Mouse (Mus musculus) MEL (cell line): ENCODE measurements around the gene Otop1. TPM values are rescaled to one million over a fixed set of nuclear protein-coding genes. Genes with fewer than 3 reads are reported as not detected.

Experiments
- DNase-seq: peaks from one replicate; pipeline ENCODE4 v3.0.0; 2011; ENCODE audit warnings: low read depth, low spot score
- H3K27ac ChIP-seq: 2 replicates; pipeline ENCODE4 v1.5.1; 2012; ENCODE audit warnings: low read depth, mild to moderate bottlenecking, control low read depth, low read length, moderate library complexity; ENCODE audit not compliant: control insufficient read depth
- H3K27me3 ChIP-seq, 2 experiments: fragments of 150-350 bp in 1 of 2; sonication (generic) in 1 of 2; 2 replicates each; pipeline ENCODE4 v1.6.1; 2012; ENCODE audit warnings: low read length in 2 of 2, mild to moderate bottlenecking in 2 of 2, improper control_type of control experiment in 1 of 2, moderate library complexity in 1 of 2; ENCODE audit not compliant: insufficient read depth in 2 of 2, control insufficient read depth in 1 of 2
- H3K36me3 ChIP-seq, 2 experiments: 2 replicates each; pipeline ENCODE4 v1.6.1; 2012 to 2014; ENCODE audit warnings: low read length in 2 of 2, improper control_type of control experiment in 1 of 2, inconsistent platforms in 1 of 2, mild to moderate bottlenecking in 1 of 2; ENCODE audit not compliant: insufficient read depth in 2 of 2, control insufficient read depth in 1 of 2
- H3K4me1 ChIP-seq, 2 experiments: fragments of 150-350 bp in 1 of 2; sonication (generic) in 1 of 2; 2 replicates each; pipeline ENCODE4 v1.6.1; 2012; ENCODE audit warnings: low read length in 2 of 2, improper control_type of control experiment in 1 of 2, mild to moderate bottlenecking in 1 of 2; ENCODE audit not compliant: insufficient read depth in 2 of 2, control insufficient read depth in 1 of 2
- H3K4me3 ChIP-seq, 2 experiments: fragments of 150-350 bp in 1 of 2; sonication (generic) in 1 of 2; 2 replicates each; pipeline ENCODE4 v1.5.1; 2012; ENCODE audit warnings: low read depth in 2 of 2, low read length in 2 of 2, mild to moderate bottlenecking in 2 of 2, moderate library complexity in 2 of 2, control low read depth in 1 of 2, improper control_type of control experiment in 1 of 2; ENCODE audit not compliant: control insufficient read depth in 1 of 2, insufficient read depth in 1 of 2
- H3K79me2 ChIP-seq: 2 replicates; pipeline ENCODE4 v1.6.1; 2012; ENCODE audit warnings: mild to moderate bottlenecking, low read length, moderate library complexity; ENCODE audit not compliant: control insufficient read depth, poor library complexity, insufficient read depth
- H3K9ac ChIP-seq: 2 replicates; pipeline ENCODE4 v1.6.1; 2012; ENCODE audit warnings: low read depth, mild to moderate bottlenecking, control low read depth, low read length, moderate library complexity; ENCODE audit not compliant: control insufficient read depth, poor library complexity, severe bottlenecking
- H3K9me3 ChIP-seq: fragments of 150-350 bp; sonication (generic); replicated peaks from 2 replicates; pipeline ENCODE4 v1.6.1; 2012; ENCODE audit warnings: mild to moderate bottlenecking, low read length, improper control_type of control experiment, moderate library complexity; ENCODE audit not compliant: insufficient read depth
- BHLHE40 ChIP-seq: IDR thresholded peaks from 2 replicates; pipeline ENCODE4 v1.6.1; 2012; ENCODE audit warnings: low read depth, mild to moderate bottlenecking, inconsistent platforms, low read length, improper control_type of control experiment, borderline replicate concordance
- CHD1 ChIP-seq: IDR thresholded peaks from 2 replicates; pipeline ENCODE4 v1.6.1; 2012; ENCODE audit warnings: low read depth, mild to moderate bottlenecking, inconsistent platforms, low read length, improper control_type of control experiment
- CHD2 ChIP-seq: IDR thresholded peaks from 2 replicates; pipeline ENCODE4 v1.6.1; 2011; ENCODE audit warnings: low read length, improper control_type of control experiment
- CTCF ChIP-seq, 3 experiments: IDR thresholded peaks in 2 of 3; conservative IDR thresholded peaks in 1 of 3; 2 replicates each; pipeline ENCODE4 v1.5.1; 2011 to 2012; ENCODE audit warnings: low read length in 3 of 3, low read depth in 2 of 3, mild to moderate bottlenecking in 2 of 3, improper control_type of control experiment in 1 of 3, inconsistent platforms in 1 of 3, mixed read lengths in 1 of 3, moderate library complexity in 1 of 3; ENCODE audit not compliant: control insufficient read depth in 1 of 3, insufficient read depth in 1 of 3, poor library complexity in 1 of 3, severe bottlenecking in 1 of 3
- E2F4 ChIP-seq: IDR thresholded peaks from 2 replicates; pipeline ENCODE4 v1.6.1; 2011; ENCODE audit warnings: low read depth, low read length, improper control_type of control experiment, borderline replicate concordance
- ELF1 ChIP-seq: IDR thresholded peaks from 2 replicates; pipeline ENCODE4 v1.6.1; 2014; ENCODE audit warnings: low read depth, mild to moderate bottlenecking, inconsistent platforms, low read length, improper control_type of control experiment, moderate library complexity
- ETS1 ChIP-seq: IDR thresholded peaks from 2 replicates; pipeline ENCODE4 v1.6.1; 2012; ENCODE audit warnings: low read depth, mild to moderate bottlenecking, inconsistent platforms, low read length, improper control_type of control experiment, moderate library complexity
- GABPA ChIP-seq: IDR thresholded peaks from 2 replicates; pipeline ENCODE4 v1.6.1; 2012; ENCODE audit warnings: low read depth, mild to moderate bottlenecking, inconsistent platforms, low read length, improper control_type of control experiment, moderate library complexity
- GATA1 ChIP-seq: IDR thresholded peaks from 2 replicates; pipeline ENCODE4 v1.6.1; 2011; ENCODE audit warnings: low read depth, low read length, improper control_type of control experiment
- HCFC1 ChIP-seq: IDR thresholded peaks from 2 replicates; pipeline ENCODE4 v1.6.1; 2012; ENCODE audit warnings: low read depth, mild to moderate bottlenecking, inconsistent platforms, low read length, improper control_type of control experiment, moderate library complexity
- JUND ChIP-seq: IDR thresholded peaks from 2 replicates; pipeline ENCODE4 v1.6.1; 2011; ENCODE audit warnings: low read depth, mild to moderate bottlenecking, improper control_type of control experiment, low read length
- MAFK ChIP-seq: IDR thresholded peaks from 2 replicates; pipeline ENCODE4 v1.6.1; 2011; ENCODE audit warnings: low read depth, mild to moderate bottlenecking, low read length, improper control_type of control experiment, borderline replicate concordance
- MAX ChIP-seq: IDR thresholded peaks from 2 replicates; pipeline ENCODE4 v1.6.1; 2011; ENCODE audit warnings: low read length, improper control_type of control experiment
- MYB ChIP-seq: IDR thresholded peaks from 2 replicates; pipeline ENCODE4 v1.6.1; 2011; ENCODE audit warnings: mild to moderate bottlenecking, low read depth, low read length, improper control_type of control experiment
- MYC ChIP-seq: IDR thresholded peaks from 2 replicates; pipeline ENCODE4 v1.6.1; 2011; ENCODE audit warnings: low read depth, mild to moderate bottlenecking, low read length, improper control_type of control experiment, moderate library complexity
- POLR2A ChIP-seq, 2 experiments: IDR thresholded peaks; 2 replicates each; pipeline ENCODE4 v1.6.1; 2011 to 2012; ENCODE audit warnings: low read length in 2 of 2, mild to moderate bottlenecking in 2 of 2, control low read depth in 1 of 2, improper control_type of control experiment in 1 of 2, low read depth in 1 of 2, moderate library complexity in 1 of 2; ENCODE audit not compliant: control insufficient read depth in 1 of 2, insufficient read depth in 1 of 2, poor library complexity in 1 of 2
- POLR2AphosphoS5 ChIP-seq: IDR thresholded peaks from 2 replicates; pipeline ENCODE4 v1.6.1; 2012; ENCODE audit warnings: low read depth, borderline replicate concordance, mild to moderate bottlenecking, inconsistent platforms, low read length, moderate library complexity, mixed read lengths
- RAD21 ChIP-seq: IDR thresholded peaks from 2 replicates; pipeline ENCODE4 v1.6.1; 2011; ENCODE audit warnings: mild to moderate bottlenecking, low read depth, low read length, improper control_type of control experiment
- SIN3A ChIP-seq: IDR thresholded peaks from 2 replicates; pipeline ENCODE4 v1.6.1; 2012; ENCODE audit warnings: low read length, improper control_type of control experiment, inconsistent platforms
- SMC3 ChIP-seq: IDR thresholded peaks from 2 replicates; pipeline ENCODE4 v1.6.1; 2011; ENCODE audit warnings: low read depth, low read length, improper control_type of control experiment
- USF1 ChIP-seq: IDR thresholded peaks from 2 replicates; pipeline ENCODE4 v1.6.1; 2014; ENCODE audit warnings: low read depth, mild to moderate bottlenecking, inconsistent platforms, low read length, improper control_type of control experiment, moderate library complexity
- USF2 ChIP-seq, 2 experiments: IDR thresholded peaks; 2 replicates each; pipeline ENCODE4 v1.6.1; 2011 to 2012; ENCODE audit warnings: improper control_type of control experiment in 2 of 2, low read length in 2 of 2, borderline replicate concordance in 1 of 2, inconsistent platforms in 1 of 2, low read depth in 1 of 2, mild to moderate bottlenecking in 1 of 2; ENCODE audit not compliant: insufficient read depth in 1 of 2
- ZC3H11A ChIP-seq: IDR thresholded peaks from 2 replicates; pipeline ENCODE4 v1.6.1; 2012; ENCODE audit warnings: low read depth, mild to moderate bottlenecking, inconsistent platforms, low read length, improper control_type of control experiment
- ZMIZ1 ChIP-seq: IDR thresholded peaks from 2 replicates; pipeline ENCODE4 v1.6.1; 2012; ENCODE audit warnings: low read depth, mild to moderate bottlenecking, inconsistent platforms, low read length, improper control_type of control experiment, moderate library complexity
- polyA plus RNA-seq, 2 experiments: library from polyadenylated mRNA; stranded (reverse) in 1 of 2; unstranded in 1 of 2; fragments of >175 nt in 1 of 2; fragments of >200 nt in 1 of 2; gene quantifications; 2 replicates each; pipeline versions ENCODE4 v1.2.1 to v1.2.4; 2012; ENCODE audit warnings: low replicate concordance in 2 of 2, low read depth in 1 of 2; ENCODE audit not compliant: insufficient read length in 2 of 2, insufficient read depth in 1 of 2, missing spikeins in 1 of 2
- total RNA-seq: library from RNA; depleted of rRNA; stranded (reverse); fragments of 300-350 nt; gene quantifications from 2 replicates; pipeline ENCODE4 v1.2.3, GENCODE M21; 2012

The Otop1 gene
- total and polyA plus RNA-seq, 3 experiments = 0.08 TPM; not detected in 2

DNA sequence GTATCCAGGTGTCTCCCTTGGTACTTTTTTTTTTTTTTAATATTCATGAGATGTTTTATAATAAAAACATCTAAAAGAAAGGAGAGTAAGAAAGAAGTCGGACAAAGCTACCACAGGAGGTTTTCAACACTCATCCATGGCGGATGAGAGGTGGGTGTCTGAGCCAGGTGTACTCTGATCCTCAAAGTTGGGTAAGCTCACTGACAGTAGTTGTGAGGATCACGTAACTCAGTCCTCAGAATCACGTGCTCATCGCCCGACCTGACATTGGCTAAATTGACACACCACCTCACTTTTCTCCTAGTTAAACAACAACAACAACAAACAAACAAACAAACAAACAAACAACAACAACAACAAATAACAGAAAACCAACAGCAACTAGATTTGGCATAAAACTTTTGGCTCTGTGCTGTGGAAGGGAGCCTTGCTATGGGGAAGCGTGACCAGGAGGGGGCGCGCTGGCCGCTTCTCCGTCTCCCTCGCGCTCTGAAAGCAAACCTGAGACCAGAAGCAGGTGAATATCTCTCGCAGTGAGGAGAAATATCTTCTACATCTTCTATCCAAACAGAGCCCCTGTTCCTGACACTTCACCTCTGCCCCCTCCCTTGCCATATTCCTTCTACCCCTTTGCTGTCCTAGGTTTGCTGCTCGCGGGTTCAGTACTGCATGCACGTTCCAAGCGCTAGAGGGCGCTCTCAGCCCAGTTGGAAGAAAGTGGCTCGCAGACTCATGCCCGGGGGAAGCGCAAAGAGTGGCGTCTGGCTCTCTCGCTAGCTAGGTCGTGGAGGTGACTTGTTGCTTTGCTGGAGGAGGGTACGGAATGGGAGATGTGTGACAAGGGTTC is 31.7 kb downstream of the Otop1 start (continued):
- no peak for TF ChIP-seq CHD2
- TF ChIP-seq GABPA = no peak
- TF ChIP-seq GATA1 = no peak

GRCm38 (mm10) chr5:38308873-38309272 is 33.1 kb downstream of the Otop1 start:
- no peak overlapping the region; a peak in 1 of 4 replicates for H3K4me3 ChIP-seq
- no peak overlapping the region for H3K9ac ChIP-seq
- no peaks in the 10 kb centered on the region; a peak in 1 of 4 replicates for H3K4me1 ChIP-seq
- no peaks in the 10 kb centered on the region for H3K79me2 ChIP-seq
- peaks cover 0 to 3% of the 10 kb centered on the region in 2 experiments; a peak in 1 of 4 replicates for H3K27me3 ChIP-seq
- TF ChIP-seq ZC3H11A (peak; percentile 59), MYC (peak; percentile 40; the same call in 1 of the 2 replicates), SIN3A (no peak), MAX (peak; percentile 54), SMC3 (peak; percentile 93), RAD21 (peak; percentile 64), ETS1 (no peak), CHD1 (no peak), MAFK (no peak), USF1 (peak; percentile 95), E2F4 (no peak), CTCF (IDR thresholded peaks at IDR 0.05 in 2 of 3, conservative IDR thresholded peaks at IDR 0.05 in 1 of 3; ENCODE audit: control insufficient read depth in 1 of 3, insufficient read depth in 1 of 3, low read depth in 2 of 3, low read length in 3 of 3, poor library complexity in 1 of 3, severe bottlenecking in 1 of 3) (peak; percentile 68 to 94 (median 82)), USF2 (IDR thresholded peaks at IDR 0.05; ENCODE audit: borderline replicate concordance in 1 of 2, insufficient read depth in 1 of 2, low read depth in 1 of 2, low read length in 2 of 2) (peak in 1 of 2 experiments; percentile 68; a peak in 2 of 4 replicates)
- TF ChIP-seq, all 39 proteins: peak for 8
- no peaks in the 10 kb centered on the region for H3K36me3 ChIP-seq
- no peaks in the 10 kb centered on the region for H3K9me3 ChIP-seq
- peak; percentile 79 for DNase-seq
- no peak overlapping the region for H3K27ac ChIP-seq

DNA sequence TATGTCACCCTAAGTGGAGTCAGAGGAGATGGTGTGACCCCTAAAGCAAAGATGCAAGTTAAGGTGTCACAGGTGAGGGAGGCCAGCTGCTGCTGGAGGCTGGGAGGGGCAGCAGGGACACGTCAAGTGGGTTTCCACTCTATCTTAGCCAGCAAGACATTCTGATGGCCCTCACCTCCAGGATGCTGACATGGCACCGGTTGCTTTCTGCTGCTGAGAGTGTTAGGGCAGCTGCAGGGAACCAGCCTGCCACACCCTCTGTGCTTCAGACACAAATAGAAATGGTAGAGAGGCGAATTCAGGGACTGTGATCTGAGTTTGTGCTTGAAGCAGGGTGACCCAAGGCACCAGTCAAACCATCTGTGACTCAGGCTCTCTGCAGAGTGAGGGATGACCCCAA is 34.0 kb downstream of the Otop1 start:
- TF ChIP-seq ZMIZ1 (no peak), SMC3 (no peak), ZC3H11A (no peak), MAFK (no peak), CHD1 (no peak), USF1 (no peak), ETS1 (no peak), MYB (no peak), CTCF (IDR thresholded peaks at IDR 0.05 in 2 of 3, conservative IDR thresholded peaks at IDR 0.05 in 1 of 3; ENCODE audit: control insufficient read depth in 1 of 3, insufficient read depth in 1 of 3, low read depth in 2 of 3, low read length in 3 of 3, poor library complexity in 1 of 3, severe bottlenecking in 1 of 3) (no peak), POLR2A (IDR thresholded peaks at IDR 0.05; ENCODE audit: control insufficient read depth in 1 of 2, insufficient read depth in 1 of 2, low read depth in 1 of 2, low read length in 2 of 2, poor library complexity in 1 of 2) (no peak), HCFC1 (no peak), ELF1 (no peak), BHLHE40 (no peak), POLR2AphosphoS5 (no peak), JUND (no peak)
- Histone ChIP-seq H3K9ac (no peak overlapping the region), H3K4me1 (no peaks in the 10 kb centered on the region; a peak in 1 of 4 replicates), H3K36me3 (no peaks in the 10 kb centered on the region), H3K79me2 (no peaks in the 10 kb centered on the region), H3K4me3 (no peak overlapping the region), H3K27me3 (no peaks in the 10 kb centered on the region; a peak in 1 of 4 replicates), H3K27ac (no peak overlapping the region), H3K9me3 (no peaks in the 10 kb centered on the region)
- DNase-seq = no peak
